Mouse (Mus musculus): ENCODE data around the gene Fv1.
"Not testable (repeated sequence)": the region's sequence is repeated elsewhere in the genome, so short reads cannot be mapped to it uniquely, and the experiment has no call there.

Gene Fv1

DNA sequence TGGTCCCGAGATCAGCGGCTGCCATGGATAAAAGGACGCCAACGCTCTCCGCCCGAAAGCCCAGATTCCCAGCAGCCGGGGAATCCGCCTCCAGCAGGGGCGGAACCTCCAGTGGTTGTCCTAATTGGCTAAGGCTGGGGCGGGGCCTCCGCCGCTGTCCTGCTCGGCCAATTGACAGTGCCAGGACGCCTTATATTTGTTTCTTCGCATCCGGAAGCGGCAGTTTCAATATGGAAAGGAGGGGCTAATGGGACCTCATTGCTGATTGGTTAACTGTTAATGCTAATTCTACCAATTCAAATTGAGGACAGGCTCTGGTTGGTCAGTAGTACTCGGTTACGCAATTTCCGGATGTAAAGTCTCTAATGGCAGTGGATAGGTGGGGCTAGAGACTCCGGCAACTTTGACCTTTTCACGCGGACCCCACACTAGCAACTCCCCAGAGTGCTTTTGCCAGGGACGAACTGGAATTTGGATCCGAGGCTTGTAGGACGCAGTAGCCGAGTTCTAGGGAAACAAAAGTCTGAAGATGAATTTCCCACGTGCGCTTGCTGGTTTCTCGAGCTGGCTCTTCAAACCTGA lies at the start of gene Fv1, which contains the start of gene Miip:
Fv1 (plus strand) TSS at position 530 of the 582 bp plus-strand sequence.
Miip (minus strand) TSS at position 367 of the 582 bp plus-strand sequence.
- peak; percentile 94 for DNase-seq (ENCODE audit: low spot score)

- DNase-seq (ENCODE audit: low spot score): not testable (repeated sequence)
Measured at GRCm38 (mm10) chr4:147819659-147820058, 49.1 kb upstream of the Fv1 start.

DNA sequence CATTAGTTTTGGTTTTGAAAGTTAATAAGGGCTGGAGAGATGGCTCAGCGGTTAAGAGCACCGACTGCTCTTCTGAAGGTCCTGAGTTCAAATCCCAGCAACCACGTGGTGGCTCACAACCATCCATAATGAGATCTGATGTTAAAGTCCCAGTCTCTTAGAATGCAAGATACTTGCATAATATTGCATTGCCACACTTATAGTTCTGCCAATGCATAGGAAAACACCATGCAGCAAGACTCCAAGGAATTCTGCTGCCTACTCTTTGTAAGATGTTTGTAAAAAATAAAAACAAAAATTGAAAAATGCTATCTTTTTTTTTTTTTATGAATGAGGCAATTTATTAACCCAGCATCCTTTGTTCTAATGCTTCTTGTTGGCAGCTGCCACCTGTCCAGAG lies 47.4 kb upstream of the Fv1 start:
- not testable (repeated sequence) for DNase-seq (ENCODE audit: low spot score)

- no peak for DNase-seq (ENCODE audit: low spot score)
Measured at GRCm38 (mm10) chr4:147824389-147824788, 44.4 kb upstream of the Fv1 start.

- not testable (repeated sequence) for DNase-seq (ENCODE audit: low spot score)
Measured at GRCm38 (mm10) chr4:147839282-147839681, 29.5 kb upstream of the Fv1 start.

DNA sequence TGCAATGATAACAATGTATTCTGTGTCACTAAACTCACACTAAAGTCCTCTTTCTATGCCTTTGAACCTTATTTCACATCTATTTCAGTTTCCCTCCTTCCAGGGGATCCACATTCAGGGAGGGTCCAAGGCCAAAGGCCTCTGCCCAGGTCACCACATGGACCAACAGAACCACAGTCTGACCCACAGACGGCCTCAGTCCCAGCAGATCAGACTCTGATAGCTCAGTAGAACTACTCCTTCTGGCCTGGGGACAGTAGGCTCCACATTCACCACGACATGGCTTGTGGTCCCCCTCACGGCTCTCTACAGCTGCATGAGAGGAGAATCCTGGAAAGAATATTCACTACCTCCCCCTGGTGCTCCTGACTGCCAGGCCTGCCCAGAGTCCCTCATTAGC lies 25.9 kb upstream of the Fv1 start:
- DNase-seq (ENCODE audit: low spot score): no peak

DNA sequence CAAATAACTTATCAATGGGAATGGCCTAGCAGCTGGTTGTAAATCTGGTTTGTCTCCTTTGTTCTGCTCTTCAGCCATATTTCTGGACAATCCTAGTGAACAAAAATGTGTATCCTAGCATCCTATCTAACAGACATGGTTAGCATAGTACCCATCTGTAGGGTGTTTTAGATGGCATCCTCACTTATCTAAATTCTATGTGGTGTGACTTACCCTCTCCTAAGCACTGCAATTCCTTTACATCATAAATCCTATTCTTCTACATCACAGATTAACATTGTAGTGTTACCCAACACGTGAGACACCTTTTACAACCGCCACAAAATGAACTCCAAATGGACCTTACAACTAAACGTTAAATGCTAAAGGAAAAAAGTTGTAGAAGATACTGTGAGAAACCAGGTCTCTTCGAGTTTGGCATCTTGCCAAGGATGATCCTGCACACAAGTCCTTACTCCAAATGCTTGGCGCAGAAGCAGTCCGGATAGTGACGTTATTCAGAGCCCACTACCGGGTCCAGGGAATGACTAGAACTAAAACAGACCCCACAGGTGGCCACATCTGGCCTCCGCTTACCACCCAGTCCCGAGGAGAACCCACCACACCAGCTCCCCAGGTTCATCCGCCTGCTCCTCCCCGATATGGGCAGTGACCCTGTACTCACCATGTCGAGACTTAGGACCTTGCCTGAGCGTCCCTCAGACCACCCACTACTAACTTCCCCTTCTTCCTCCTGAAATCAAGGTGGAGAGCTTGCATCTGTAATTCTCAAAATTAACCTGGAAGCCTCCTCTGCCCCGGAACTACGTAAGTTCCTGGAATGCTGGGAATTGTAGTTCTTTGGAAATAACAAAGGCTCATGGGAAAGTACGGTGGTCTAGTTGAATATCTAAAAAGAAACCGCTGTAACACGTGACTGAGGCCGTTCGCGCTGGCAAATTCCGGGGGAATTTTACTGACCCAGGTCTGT lies 20.9 kb upstream of the Fv1 start, which contains the start of gene Zfp933:
Zfp933 (minus strand) TSS at position 753 of the 970 bp plus-strand sequence.
- peak; percentile 65 for DNase-seq (ENCODE audit: low spot score)

DNA sequence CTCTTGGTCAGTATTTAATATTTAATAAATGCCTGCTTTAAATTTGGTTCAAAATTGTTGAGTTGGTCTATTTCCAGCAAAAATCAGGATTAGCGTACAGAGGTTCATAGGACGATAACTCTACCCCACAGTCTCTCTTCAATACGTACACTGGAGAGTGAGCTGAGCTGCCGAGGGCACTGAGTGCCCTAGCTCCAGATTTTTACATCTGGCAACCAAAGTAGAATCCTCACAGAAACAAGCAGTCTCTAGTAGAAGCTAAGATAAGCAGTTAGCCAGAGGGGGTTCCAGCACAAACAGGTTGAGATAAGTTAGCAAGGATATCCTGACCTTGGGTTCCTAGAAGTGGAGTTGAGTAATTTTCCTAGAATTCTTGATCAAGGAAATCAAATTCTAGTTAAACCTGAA lies 20.2 kb upstream of the Fv1 start:
- no peak for DNase-seq (ENCODE audit: low spot score)

DNA sequence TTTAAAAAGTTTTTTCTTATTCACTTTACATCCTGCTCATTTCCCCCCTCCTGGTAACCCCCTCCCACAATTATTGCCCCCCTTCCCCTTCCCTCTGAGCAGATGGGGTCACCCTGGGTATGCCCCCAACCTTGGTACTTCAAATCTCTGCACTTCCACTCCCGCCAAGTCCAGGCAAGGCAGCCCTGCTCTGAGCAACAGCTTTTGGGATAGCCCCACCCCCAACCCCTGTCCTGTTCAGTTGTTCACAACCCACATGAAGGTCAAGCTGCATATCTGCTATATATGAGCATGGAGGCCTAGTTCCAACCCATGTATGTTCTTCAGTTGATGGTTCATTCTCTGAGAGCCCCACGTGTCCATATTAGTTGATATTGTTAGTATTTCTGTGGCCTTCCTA lies 18.0 kb upstream of the Fv1 start:
- peak; percentile 39 for DNase-seq (ENCODE audit: low spot score)

DNA sequence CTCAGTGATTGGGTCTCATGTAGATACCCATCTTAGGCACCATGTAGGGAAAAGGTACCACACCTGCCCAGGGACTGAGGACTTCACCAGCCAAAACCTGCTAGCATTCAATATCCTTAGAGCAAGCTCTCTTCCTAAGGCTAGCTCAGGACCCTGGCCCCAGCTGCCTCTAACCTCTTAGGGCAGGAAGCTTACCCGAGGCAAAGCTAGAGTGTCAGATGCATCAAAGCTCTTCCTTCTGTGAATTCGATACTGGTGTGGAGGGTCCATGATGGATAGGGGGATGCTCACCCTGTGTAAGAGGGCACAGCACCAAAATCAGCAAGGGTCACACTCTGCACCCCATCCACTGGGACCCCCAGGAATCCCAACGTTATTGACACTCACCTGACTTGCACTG lies 6.7 kb upstream of the Fv1 start:
- no peak for DNase-seq (ENCODE audit: low spot score)

DNA sequence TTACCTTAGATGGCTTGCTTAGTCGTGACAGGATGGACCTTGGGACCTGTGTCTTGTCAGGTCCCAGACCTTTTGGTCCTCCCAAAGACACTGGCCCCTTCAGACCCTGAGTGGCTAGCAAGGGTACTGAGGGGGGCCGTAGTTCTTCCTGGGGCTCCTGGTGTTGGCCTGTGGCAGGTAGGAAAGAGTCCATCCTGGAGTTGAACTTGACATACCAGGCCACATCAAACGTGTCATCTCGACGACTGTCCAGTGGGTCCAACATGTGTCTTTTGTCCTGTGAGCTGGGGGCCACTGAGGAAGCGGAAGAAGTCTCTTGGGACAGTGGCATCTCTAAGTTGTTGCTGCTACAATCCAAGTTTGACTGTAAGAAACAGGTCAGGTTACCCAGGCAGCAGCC lies 3.1 kb upstream of the Fv1 start:
- DNase-seq (ENCODE audit: low spot score): peak; percentile 31

GRCm38 (mm10) chr4:147866056-147866455 lies 2.7 kb upstream of the Fv1 start:
- DNase-seq (ENCODE audit: low spot score): peak; percentile 56

DNA sequence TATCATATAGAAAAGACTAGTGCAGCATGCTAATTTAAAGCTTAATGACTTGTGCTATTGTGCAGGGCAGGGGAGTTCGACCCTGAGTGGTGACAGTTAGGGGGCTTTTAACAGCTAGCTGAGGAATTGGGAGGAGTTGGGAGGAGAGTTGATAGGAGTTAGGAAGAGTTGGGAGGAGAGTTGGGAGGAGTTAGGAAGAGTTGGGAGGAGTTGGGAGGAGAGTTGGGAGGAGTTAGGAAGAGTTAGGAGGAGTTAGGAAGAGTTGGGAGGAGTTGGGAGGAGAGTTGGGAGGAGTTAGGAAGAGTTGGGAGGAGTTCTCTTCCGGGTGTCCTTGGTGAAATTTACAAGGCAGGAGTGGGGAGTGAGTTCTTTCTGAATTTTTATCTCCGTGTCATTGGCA lies 2.0 kb upstream of the Fv1 start:
- DNase-seq (ENCODE audit: low spot score): not testable (repeated sequence)

DNA sequence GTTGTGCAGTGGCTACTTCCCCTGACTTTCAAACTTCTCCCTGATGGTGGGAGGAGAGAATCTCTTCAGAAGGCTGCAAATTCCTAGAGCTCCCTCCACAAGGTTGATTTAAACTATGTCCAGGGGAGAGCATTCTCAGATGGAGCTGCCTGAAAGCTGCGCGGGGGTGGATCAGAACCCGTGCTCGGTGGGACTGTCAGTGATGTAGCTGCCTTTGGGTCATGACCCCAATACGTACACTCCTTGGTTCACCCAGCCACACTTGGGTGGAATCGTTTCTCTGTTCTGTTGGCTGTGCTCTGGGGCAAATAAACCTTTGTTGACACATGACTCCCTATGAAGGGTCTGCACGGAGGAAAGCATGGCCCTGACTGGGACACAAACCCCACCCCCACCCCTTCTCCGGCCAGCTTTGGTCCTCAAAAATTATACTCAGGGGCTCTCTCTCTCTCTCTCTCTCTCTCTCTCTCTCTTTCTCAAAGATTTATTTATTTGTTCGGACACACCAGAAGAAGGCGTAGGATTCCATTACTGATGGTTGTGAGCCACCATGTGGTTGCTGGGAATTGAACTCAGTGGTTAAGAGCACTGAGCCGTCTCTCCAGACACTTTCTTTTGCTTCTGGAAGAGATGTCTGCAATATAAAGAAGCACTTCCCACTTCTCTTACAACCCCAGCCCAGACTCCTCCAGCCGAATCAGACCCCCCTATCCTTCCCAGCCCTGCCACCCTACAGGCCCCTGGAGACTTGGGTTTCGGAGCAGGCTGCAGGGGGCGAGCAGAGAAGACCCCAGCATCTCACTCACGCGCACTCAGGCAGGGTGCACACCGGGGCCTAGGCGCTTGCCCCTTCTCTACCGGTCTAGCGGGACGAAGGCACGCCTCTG lies 973 bp upstream of the Fv1 start:
- no peak for DNase-seq (ENCODE audit: low spot score)

GRCm38 (mm10) chr4:147869238-147869637 lies 459 bp downstream of the Fv1 start:
- no peak for DNase-seq (ENCODE audit: low spot score)

- DNase-seq (ENCODE audit: low spot score): no peak
Measured at GRCm38 (mm10) chr4:147875852-147876575, 7.2 kb downstream of the Fv1 start.

DNA sequence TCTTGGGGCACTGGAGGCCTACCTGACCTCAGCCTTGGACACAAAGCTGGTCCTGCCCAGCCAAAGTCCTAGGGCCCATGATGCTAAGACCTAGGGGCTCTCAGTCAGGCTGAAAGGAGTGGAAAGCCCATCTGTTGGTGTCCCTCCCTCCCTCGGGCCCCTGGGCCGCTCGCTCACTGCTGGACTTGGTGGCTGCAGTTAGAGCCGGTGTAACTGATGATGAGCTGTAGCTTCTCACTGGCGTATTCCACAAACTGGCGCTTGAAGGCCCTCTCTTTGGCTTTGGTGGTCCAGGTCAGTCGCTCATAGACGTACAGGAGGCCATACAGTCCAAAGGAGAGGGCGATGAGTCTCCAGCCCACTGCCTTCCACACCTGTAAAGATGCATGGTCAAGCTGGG lies 9.8 kb downstream of the Fv1 start:
- no peak for DNase-seq (ENCODE audit: low spot score)

GRCm38 (mm10) chr4:147879456-147879855 lies 10.7 kb downstream of the Fv1 start:
- DNase-seq (ENCODE audit: low spot score): no peak

DNA sequence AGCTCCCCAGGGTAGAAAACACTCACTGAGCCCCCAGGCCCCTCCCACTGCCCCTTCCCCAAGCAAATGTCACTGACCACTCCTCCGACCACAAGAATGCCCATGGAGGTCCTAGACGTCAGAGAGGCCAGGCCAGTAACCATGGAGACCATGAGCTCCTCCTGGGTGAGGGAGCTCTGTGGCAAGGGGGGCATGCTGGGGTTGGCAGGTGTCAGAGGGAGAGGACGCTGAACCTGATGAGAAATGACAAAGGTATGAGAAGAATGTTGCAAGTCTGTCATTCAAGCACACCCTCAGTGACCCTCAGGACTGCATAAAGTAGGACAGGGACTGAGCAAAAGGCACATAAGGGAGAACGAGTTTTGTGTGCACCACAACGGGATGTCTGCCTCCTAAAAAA lies 11.1 kb downstream of the Fv1 start:
- no peak for DNase-seq (ENCODE audit: low spot score)

GRCm38 (mm10) chr4:147881792-147882191 lies 13.0 kb downstream of the Fv1 start:
- DNase-seq (ENCODE audit: low spot score): no peak

DNA sequence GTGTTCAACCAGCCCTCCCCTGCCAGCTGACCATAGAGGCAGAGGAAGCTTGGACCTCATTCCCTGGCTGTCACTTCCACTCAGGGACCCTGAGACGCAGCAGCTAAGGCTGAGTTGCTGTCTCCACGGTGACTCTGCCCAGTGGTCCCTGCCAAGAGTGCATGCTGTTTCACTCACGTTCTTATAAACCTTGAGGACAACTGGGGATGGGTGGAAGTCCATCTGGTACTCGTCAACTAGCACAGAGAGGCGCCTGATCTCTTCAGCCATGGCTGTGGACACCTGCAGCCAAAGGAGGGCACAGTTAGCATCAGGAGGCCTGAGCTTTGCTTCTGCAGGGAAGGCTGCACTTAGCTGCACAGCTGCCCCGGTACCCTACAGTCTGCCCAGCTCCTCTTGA lies 14.3 kb downstream of the Fv1 start:
- no peak for DNase-seq (ENCODE audit: low spot score)

All from testis, postnatal 10 days (tissue).